Mouse (Mus musculus) bone marrow macrophage, adult 2 months (primary cell): ENCODE measurements around the gene Myo1c. TPM values are rescaled to one million over a fixed set of nuclear protein-coding genes. Genes with fewer than 3 reads are reported as not detected.

Source experiments
- H3K27ac ChIP-seq: 2 replicates; pipeline ENCODE4 v1.5.1; 2012; ENCODE audit warnings: low read depth, low read length; ENCODE audit not compliant: insufficient read depth
- H3K4me1 ChIP-seq: 2 replicates; pipeline ENCODE4 v1.6.1; 2012; ENCODE audit warnings: low read length; ENCODE audit not compliant: control insufficient read depth, insufficient read depth
- H3K4me3 ChIP-seq: 2 replicates; pipeline ENCODE4 v1.5.1; 2012; ENCODE audit warnings: mild to moderate bottlenecking, low read length, moderate library complexity; ENCODE audit not compliant: insufficient read depth
- CTCF ChIP-seq: IDR thresholded peaks from 2 replicates; pipeline ENCODE4 v1.5.1; 2012; ENCODE audit warnings: low read depth, mild to moderate bottlenecking, low read length, moderate library complexity
- POLR2A ChIP-seq: IDR thresholded peaks from 2 replicates; pipeline ENCODE4 v1.6.1; 2012; ENCODE audit warnings: mild to moderate bottlenecking, low read depth, low read length, borderline replicate concordance
- polyA plus RNA-seq: library from polyadenylated mRNA; stranded (reverse); fragments of >200 nt; gene quantifications from 2 replicates; pipeline ENCODE4 v1.2.4, GENCODE M21; 2012; ENCODE audit not compliant: missing spikeins, insufficient read depth, insufficient read length

Gene Myo1c
- polyA plus RNA-seq, 1 experiment = 90.4 TPM

- Histone ChIP-seq H3K4me1 (peaks cover 35% of the 10 kb centered on the region), H3K27ac (peak overlapping the region; percentile 78), H3K4me3 (peak overlapping the region; percentile 74)
- TF ChIP-seq POLR2A (no peak), CTCF (no peak)
These were observed 4.4 kb downstream of the Myo1c start for GRCm38 (mm10) chr11:75654471-75655390.

GRCm38 (mm10) chr11:75655621-75656545 is 5.6 kb downstream of the Myo1c start:
- peak overlapping the region; percentile 74 for H3K4me3 ChIP-seq
- H3K4me1 ChIP-seq = peaks cover 31% of the 10 kb centered on the region
- H3K27ac ChIP-seq = peak overlapping the region; percentile 78
- TF ChIP-seq CTCF (no peak), POLR2A (no peak)

GRCm38 (mm10) chr11:75656621-75657590 is 6.6 kb downstream of the Myo1c start:
- no peak overlapping the region for H3K27ac ChIP-seq
- peak overlapping the region; percentile 74 for H3K4me3 ChIP-seq
- TF ChIP-seq CTCF (no peak), POLR2A (no peak)
- H3K4me1 ChIP-seq = peaks cover 31% of the 10 kb centered on the region

- no peak for TF ChIP-seq POLR2A
- TF ChIP-seq CTCF = no peak
These were observed 7.5 kb downstream of the Myo1c start for GRCm38 (mm10) chr11:75657841-75658240.

GRCm38 (mm10) chr11:75658311-75658710 is 8.0 kb downstream of the Myo1c start:
- TF ChIP-seq POLR2A = no peak
- no peak for TF ChIP-seq CTCF

More at GRCm38 (mm10) chr11:75657841-75658240, 7.5 kb downstream of the Myo1c start:
- Histone ChIP-seq H3K4me1 (peaks cover 31% of the 10 kb centered on the region), H3K4me3 (no peak overlapping the region), H3K27ac (no peak overlapping the region)

GRCm38 (mm10) chr11:75658996-75659750 is 8.9 kb downstream of the Myo1c start:
- Histone ChIP-seq H3K4me3 (no peak overlapping the region), H3K4me1 (peaks cover 31% of the 10 kb centered on the region), H3K27ac (no peak overlapping the region)
- no peak for TF ChIP-seq POLR2A
- TF ChIP-seq CTCF = no peak

More at GRCm38 (mm10) chr11:75658311-75658710, 8.0 kb downstream of the Myo1c start:
- no peak overlapping the region for H3K27ac ChIP-seq
- H3K4me1 ChIP-seq = peaks cover 31% of the 10 kb centered on the region
- no peak overlapping the region for H3K4me3 ChIP-seq

- no peak overlapping the region for H3K4me3 ChIP-seq
- no peak for TF ChIP-seq POLR2A
- TF ChIP-seq CTCF = no peak
- peaks cover 24% of the 10 kb centered on the region for H3K4me1 ChIP-seq
- H3K27ac ChIP-seq = no peak overlapping the region
These were observed 9.8 kb downstream of the Myo1c start for GRCm38 (mm10) chr11:75660081-75660590.
